Mouse (Mus musculus): ENCODE results near the gene Cep350. TPM values are rescaled to one million over a fixed set of nuclear protein-coding genes. Genes with fewer than 3 reads are reported as not detected.
A peak's percentile ranks its signal among the peaks of the same experiment; 100 is the strongest.
"Not testable (repeated sequence)": the region's sequence is repeated elsewhere in the genome, so short reads cannot be mapped to it uniquely, and the experiment has no call there.

Cep350 gene
- total RNA-seq, 2 experiments from 2014 or later: 37.3 to 41.0 TPM

DNA sequence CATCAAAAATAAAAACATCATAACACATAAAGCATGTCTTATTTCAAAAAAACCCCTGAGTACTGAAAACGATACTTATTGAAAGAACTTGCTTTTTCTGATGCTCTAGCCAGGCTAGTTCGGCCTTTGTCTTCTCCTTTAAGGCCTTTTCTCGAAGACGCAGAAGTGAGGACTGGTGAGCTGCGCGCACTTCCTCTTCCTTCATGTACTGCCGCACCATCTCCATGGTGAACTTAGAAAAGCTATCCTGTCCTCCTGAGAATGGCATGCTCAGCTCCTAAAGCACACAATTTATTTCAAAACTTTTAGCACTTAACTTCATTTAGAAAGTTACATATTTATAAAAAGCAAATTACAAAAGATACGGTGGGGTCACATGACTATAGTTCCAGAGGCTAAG lies 71.7 kb downstream of the Cep350 start:
- no peak for DNase-seq
- intact Hi-C loops (cut with DNase I): no loop called here

- no peak for DNase-seq
- intact Hi-C loops (cut with DNase I): no loop called here
Measured at GRCm38 (mm10) chr1:155894382-155894781, 78.7 kb downstream of the Cep350 start.

DNA sequence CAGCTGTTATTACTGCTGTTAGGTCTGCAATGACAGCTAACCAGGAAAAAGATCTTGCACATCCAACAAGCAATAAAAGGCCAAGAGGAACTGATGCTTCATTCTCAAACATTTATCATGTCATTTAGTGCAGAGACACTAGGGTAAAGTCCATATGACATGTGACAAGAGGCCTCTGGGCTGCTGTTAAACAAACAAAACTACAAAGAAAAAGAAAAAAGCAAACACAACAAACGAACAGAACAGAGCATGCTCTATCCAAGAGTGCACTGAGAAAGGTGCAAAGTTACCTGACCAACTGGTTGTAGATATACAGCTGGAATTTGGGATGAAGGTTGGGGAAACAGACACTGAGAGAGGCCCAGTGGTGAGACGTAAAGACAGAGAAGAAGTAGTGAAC lies 86.2 kb downstream of the Cep350 start:
- no peak for DNase-seq
- intact Hi-C loops (cut with DNase I): no loop called here

- DNase-seq; intact Hi-C loops (cut with DNase I): not testable (repeated sequence)
Measured at GRCm38 (mm10) chr1:155882646-155883231, 90.3 kb downstream of the Cep350 start.

DNA sequence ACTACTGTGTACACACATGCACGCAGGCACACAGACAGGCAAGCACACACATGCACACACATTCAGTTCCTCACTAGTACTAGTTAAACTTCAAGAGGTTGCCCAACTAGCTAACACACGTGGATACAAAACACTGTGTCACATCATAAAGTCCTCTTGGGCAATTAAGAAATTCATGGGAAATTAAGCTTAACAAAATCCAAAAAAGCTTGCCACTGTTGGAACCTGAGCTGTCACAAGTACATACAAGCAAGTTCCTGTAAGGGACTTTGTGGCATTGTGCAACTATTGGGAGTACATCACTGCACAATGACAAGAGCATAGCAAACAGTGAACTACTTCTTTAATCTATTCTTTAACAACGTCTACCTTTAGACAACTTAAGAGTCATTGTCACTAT lies 93.5 kb downstream of the Cep350 start:
- DNase-seq: no peak
- intact Hi-C loops (cut with DNase I): no loop called here

DNA sequence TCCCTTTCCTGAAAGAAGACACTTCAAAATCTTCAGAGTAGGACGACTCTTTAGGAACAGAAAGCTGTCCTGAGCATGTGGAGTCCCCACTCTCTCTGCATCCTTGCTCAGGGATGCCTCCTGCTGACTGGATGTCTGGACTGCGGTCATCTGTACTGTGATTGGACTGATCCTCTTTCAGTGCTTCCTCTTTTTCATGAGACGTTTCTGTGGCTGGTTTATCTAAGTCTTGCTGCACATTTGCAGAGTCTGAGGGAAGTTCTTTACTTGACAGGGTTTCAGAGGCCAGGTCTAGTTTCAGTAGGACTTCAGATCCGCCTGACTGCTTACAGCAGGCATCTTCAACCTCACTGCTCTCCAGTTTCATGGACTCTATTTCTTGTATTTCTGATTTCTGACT lies 110.1 kb downstream of the Cep350 start:
- intact Hi-C loops (cut with DNase I): loop anchor here (5.0 kb wide), 1 partner anchor 71 kb away; no protein-coding TSS in a partner anchor
- DNase-seq: peak; percentile 8 to 21

DNA sequence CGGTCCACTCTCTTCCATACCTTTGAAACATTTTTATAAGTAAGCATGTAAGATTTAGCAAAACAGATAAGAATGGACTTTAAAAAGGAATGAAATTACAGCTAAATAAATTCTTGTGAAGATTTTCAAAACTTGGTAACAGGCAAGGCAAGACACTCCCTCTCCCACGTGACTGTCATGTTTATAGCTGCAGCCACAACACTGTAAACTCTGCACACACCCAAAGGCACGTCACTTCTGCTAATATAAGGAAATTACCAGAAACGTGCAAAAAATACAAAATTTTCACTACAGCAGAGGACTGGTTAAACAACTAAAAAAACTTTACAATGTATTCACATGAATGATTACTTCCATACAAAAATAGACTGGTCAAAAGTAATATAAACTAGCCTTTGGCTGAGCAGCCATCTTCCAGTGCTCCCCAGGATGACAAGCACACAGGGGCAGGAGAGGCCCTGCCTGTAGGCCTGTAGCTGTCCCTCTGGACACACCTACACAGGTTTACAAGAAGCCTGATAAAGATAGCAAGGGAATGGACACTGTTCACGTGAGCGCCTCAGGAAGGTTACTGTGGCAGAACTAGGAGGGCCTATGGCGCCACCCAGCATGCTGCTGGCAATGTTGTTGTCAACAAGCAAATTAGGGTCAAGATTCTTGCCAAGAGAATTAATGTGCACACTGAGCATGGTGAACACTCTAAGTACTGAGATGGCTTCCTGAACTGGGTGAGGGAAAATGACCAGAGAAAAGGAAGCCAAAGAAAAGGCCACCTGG lies 117.9 kb downstream of the Cep350 start:
- intact Hi-C loops (cut with DNase I): no loop called here
- peak in 1 of 2 experiments; percentile 5 for DNase-seq

GRCm38 (mm10) chr1:155853009-155853408 lies 120.0 kb downstream of the Cep350 start:
- intact Hi-C loops (cut with DNase I): no loop called here
- DNase-seq: no peak

- intact Hi-C loops (cut with DNase I): no loop called here
- DNase-seq: no peak
Measured at GRCm38 (mm10) chr1:155844235-155844634, 128.8 kb downstream of the Cep350 start.

DNA sequence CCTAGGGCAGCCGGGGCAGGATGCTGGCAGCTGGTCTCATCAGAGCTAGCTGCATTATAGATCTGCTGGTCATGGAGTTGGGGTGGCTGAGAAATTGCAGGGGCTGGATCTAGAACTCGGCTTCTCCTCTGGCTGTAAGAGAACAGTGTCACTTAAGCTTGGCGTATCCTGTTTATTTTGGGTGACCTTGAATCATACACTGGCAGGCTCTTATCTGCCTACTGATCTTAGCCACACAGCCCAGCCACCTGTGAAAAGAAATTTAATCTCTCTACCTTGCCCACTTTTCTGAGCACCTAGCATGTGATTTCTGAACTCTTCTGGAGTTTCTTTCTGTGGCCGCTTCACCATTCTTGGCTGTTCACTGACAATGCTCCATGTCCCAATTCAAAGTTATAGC lies 129.5 kb downstream of the Cep350 start:
- no peak for DNase-seq
- intact Hi-C loops (cut with DNase I): no loop called here

GRCm38 (mm10) chr1:155835667-155836066 lies 137.4 kb downstream of the Cep350 start:
- intact Hi-C loops (cut with DNase I): no loop called here
- no peak for DNase-seq

DNA sequence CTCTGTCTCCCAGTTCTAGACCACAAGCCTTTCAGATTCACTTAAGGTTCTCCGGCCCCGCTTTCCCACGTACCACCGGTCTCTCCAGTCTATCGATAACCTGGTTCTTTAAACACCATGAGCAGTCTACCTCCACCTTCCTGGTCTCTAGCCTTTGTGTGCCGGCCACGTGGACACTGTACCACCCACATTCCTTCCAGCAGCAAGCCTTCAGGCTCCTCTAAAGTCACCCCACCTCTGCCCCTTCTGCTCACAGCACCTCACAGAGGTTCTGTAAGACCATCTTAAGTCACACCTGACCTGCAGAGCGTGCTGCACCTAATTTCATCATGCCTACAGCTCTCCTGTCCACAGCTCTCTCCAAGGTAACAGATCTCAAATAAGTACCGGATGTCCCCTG lies 139.4 kb downstream of the Cep350 start:
- intact Hi-C loops (cut with DNase I): no loop called here
- no peak for DNase-seq

DNA sequence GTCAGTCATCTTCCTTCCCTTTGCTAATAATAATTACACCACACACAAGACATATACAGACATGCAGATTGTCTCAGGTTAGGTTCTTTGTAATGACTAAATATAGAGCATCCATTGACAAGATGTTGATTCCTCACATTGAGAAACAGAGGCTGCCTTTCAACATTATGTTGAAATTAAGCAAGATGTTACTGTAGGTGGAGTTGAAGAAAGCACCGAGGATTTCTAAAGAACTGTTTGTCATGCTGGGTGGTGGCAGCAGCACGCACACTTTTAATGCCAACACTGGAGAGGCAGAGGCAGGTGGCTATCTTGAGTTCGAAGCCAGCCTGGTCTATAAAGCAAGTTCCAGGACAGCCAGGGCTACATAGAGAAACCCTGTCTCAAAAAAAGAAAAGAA lies 141.1 kb downstream of the Cep350 start:
- intact Hi-C loops (cut with DNase I): no loop called here
- DNase-seq: no peak

DNA sequence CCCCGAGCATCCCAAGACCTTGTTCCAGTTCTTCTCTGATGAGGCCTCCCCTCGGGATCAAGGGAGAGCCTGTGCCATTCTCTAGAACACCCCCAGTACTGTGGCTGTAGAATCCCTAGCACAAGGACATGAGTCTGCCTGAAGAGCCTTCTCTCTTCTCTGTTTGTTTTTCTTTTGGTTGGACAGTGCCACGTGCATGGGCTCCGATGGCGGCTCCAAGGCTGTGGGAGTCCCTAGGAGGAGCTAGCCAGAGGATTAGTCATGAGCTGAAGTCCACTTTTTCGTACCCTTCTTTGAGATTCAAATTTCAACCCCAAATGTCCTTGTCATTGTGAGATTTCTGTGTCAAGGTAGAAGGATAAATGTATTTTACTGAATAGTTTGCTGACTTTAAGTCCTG lies 142.2 kb downstream of the Cep350 start:
- DNase-seq: no peak
- intact Hi-C loops (cut with DNase I): no loop called here

DNA sequence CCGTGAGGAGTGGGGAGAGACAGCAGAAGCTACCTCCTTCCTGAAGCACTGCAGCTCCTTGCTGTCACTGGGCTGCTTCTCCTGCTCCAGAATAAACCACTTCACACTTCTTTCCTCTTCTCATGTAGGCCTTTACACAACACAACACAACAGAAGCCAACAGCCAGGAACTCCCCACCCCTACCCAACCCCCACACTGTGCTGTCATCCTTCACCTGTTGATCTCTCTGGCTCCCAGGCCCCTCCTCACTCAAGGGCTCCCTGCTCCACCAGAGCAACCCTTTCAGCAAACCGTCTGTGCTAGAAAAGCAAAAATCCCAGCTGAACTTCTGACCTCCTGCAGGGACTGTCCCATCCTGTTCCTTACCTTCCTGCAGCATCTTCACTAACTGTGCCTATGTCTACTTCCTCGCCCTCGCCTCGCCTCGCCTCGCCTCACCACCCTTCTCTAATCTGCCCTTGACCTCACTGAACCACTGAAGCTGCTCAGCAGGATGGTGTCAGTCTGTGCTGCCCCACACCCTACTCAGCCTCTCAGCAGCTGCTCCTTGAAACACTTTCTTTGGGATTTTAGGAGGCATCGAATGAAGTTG lies 145.3 kb downstream of the Cep350 start:
- intact Hi-C loops (cut with DNase I): no loop called here

DNA sequence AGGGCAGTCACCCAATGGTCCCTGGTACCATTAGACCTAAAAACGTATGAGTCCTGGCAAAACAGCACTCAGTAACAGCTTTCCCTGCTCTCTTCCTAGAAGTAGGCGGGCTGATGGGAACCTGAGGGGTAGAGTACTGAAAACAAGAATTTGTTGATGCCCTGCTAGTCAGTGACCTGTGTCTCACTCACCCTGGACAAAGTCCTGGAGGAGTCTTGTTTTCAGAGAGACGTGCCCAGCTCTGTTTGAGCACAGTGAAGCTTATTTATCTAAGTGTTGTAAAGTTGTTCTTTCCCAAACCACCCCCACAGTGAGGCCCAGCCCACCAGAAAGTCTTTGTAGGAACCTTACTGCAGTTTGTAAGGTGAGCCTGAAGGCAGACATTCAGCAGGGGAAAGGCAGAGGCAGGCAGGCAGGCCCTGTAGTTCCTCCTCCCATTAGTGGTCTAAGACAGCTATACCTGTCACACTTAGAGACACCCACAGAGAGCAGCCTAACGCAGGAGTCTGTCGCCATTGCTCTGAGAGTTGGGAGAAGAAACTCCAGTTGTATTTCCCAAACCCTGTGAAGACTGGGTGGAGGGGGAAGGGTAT lies 146.2 kb downstream of the Cep350 start:
- DNase-seq: no peak
- intact Hi-C loops (cut with DNase I): no loop called here

More for the DNA sequence above, 145.3 kb downstream of the Cep350 start:
- no peak for DNase-seq

DNA sequence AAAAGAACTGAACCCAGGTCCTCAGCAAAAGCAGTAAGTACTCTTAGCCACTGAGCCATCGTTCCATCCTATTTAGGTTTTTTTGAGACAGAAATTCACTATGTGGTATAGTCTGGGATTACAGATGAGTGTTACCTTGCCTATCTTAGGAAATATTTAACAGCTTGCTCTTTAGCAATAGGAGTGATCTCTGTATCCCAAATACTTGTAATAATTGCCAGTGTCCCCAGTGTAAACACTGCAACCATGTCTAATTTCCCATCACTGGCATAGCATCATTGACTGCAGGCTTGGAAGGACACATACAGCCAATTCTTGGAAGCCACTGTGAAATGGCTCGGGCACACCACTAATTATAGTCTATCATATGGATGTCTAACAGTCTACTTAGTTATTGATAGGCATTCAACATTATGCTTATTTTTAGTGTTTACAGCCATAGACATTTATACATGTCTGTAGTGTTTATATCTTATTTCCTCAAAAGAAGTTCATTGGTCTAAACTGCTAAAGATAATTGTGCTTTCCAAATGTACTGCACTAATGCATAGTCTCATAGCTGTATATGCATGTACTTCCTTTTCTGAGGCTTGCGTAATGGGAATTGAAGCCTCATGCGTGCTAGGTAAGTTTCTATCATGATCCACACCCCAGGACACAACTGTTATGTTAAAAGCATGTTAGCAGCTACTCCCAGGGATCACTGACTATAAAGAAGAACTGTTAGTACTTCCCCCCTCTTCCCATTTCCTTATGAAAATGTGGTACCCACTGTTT lies 146.9 kb downstream of the Cep350 start:
- DNase-seq: no peak
- intact Hi-C loops (cut with DNase I): no loop called here

DNA sequence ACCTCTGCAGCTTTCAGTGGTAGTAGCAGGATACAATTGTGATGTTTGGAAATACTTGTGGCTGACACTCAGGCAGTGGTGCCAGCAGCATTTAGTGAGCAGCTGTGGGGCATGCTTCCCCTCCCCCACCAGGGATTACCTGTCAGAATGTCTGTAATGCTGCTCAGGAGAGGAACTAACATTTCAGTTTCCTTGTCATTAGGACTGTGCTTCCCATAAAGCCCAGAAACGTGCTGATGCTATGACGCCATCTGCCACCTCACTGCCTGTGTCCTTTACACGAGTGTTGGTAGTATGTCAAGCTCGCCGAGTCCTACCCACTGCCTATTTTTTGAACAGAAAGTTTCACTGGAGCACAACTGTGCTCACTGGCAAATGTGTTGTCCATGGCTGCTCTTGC lies 152.4 kb downstream of the Cep350 start:
- intact Hi-C loops (cut with DNase I): no loop called here
- no peak for DNase-seq

- intact Hi-C loops (cut with DNase I): no loop called here
- DNase-seq: no peak
Measured at GRCm38 (mm10) chr1:155816167-155816566, 156.9 kb downstream of the Cep350 start.

DNA sequence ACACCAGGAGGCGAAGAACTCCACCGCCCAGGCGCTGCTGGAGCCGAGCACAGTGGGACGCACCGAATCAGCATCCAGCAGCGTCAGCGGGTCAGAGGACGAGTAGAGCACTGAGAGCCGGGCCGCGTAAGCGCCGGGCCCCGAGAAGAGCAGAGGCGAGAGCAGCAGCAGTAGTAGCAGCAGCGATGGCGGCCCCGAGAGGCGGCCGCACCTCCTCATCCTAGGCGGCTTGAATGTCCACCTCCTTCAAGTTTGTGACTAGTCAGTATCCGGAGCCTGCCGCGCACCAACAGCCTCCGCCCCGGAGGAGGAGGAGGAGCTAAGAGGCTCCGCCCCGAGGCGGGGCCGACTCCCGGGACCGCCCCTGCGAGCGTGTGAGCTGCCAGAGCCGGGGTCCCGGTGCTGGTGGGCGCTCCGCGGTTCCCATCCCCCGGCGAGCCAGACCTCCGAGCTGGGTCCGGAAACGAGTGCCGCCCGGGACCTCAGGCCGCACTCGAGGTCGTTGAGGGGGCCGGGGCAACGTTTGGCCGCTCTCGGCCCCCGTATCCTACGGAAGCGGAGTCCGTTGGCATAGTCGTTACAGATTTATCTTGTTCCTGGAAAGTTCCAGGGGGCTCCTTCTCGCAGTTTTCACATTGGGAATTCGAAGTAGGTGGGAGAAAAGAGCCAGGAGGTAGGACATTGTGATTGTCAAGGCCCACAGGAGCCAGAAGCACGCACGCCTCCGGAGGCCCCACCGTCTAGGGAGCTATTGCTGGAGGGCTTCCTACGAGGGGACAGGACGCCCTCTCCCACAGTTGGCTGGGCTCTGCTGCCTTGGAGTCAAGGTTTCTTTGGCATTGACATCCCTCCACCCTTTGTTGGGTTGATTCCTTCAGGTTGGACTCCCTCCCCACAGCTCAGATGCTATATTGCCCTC lies 160.2 kb downstream of the Cep350 start, which contains the start of gene Qsox1:
Qsox1 (minus strand) TSS at position 309 of the 919 bp plus-strand sequence.
- intact Hi-C loops (cut with DNase I): no loop called here
- DNase-seq: peak; percentile 90

Measured in heart, postnatal 10 days (tissue).